Comparison of ENCODE assay signal across 11 mouse cellular contexts in the genomic region with DNA sequence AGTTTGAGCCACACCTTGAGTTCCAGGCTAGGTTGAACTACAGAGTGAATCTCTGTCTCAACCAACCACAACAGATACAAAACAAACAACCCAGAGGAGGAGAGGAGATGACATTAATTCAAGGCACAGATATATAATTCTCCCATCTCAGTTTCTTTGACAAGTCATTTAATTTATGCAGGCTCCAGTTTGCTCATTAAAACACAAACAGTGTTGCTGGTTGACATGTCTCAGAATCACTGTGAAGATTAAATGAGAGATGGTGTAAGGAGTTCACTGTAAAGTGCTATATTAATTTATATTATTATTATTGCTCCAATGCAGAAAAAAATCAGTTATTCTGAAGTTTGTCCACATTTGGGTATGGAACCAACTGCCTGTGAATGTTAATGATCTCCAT.
A peak's percentile ranks its signal among the peaks of the same experiment; 100 is the strongest.
DNase-seq lines count a peak whose midpoint lies in the region; ATAC-seq and TF ChIP-seq lines count a peak whose summit lies in the region.
"Had no signal": no experiment of that assay in that cellular context is flagged by ENCODE, and none has a peak within 500 bp of the region (broad histone marks: within the 10 kb centered on the region; RNA-seq: fewer than 3 reads in every experiment).

No protein-coding gene starts in this region.

- H3K9ac ChIP-seq in forebrain, embryonic 13.5 days: no peak overlapping the region
- no peak overlapping the region for H3K9ac ChIP-seq in forebrain, embryonic 14.5 days (ENCODE audit: low read length)
- H3K9ac ChIP-seq in forebrain, embryonic 16.5 days (replicated peaks; ENCODE audit: low read depth, low read length): no peak overlapping the region
- H3K9ac ChIP-seq: embryonic facial prominence, embryonic 13.5 days; embryonic facial prominence, embryonic 15.5 days had no signal

- H3K27ac ChIP-seq in forebrain, embryonic 13.5 days: no peak overlapping the region
- no peak overlapping the region for H3K27ac ChIP-seq in forebrain, embryonic 10.5 days
- H3K27ac ChIP-seq in forebrain, embryonic 14.5 days (ENCODE audit: low read depth, low read length): no peak overlapping the region
- no peak overlapping the region for H3K27ac ChIP-seq in forebrain, embryonic 16.5 days (ENCODE audit: low read length)
- H3K27ac ChIP-seq: embryonic facial prominence, embryonic 13.5 days; embryonic facial prominence, embryonic 15.5 days had no signal

- no peak overlapping the region for H3K4me3 ChIP-seq in forebrain, embryonic 13.5 days
- H3K4me3 ChIP-seq in forebrain, embryonic 10.5 days: no peak overlapping the region
- H3K4me3 ChIP-seq in forebrain, embryonic 14.5 days (ENCODE audit: low read depth, low read length): no peak overlapping the region
- H3K4me3 ChIP-seq in forebrain, embryonic 16.5 days (replicated peaks; ENCODE audit: low read length): no peak overlapping the region
- H3K4me3 ChIP-seq: embryonic facial prominence, embryonic 13.5 days; embryonic facial prominence, embryonic 15.5 days; erythroblast, embryonic 14.5 days had no signal

- H3K4me1 ChIP-seq in forebrain, embryonic 13.5 days: peaks cover 6% of the 10 kb centered on the region; the same call in 1 of the 2 replicates
- peaks cover 9% of the 10 kb centered on the region for H3K4me1 ChIP-seq in forebrain, embryonic 10.5 days
- no peaks in the 10 kb centered on the region for H3K4me1 ChIP-seq in forebrain, embryonic 14.5 days (ENCODE audit: control insufficient read depth, insufficient read depth, low read length)
- no peaks in the 10 kb centered on the region for H3K4me1 ChIP-seq in forebrain, embryonic 16.5 days (replicated peaks; ENCODE audit: control insufficient read depth, insufficient read depth, low read length)
- H3K4me1 ChIP-seq: embryonic facial prominence, embryonic 13.5 days; embryonic facial prominence, embryonic 15.5 days had no signal

- TF ChIP-seq POLR2A in brain, embryonic 14.5 days (IDR thresholded peaks at IDR 0.05; ENCODE audit: borderline replicate concordance, extremely low read depth, insufficient read depth, insufficient read length, poor library complexity, severe bottlenecking): no peak

- H3K27me3 ChIP-seq in forebrain, embryonic 13.5 days: no peaks in the 10 kb centered on the region
- H3K27me3 ChIP-seq in forebrain, embryonic 10.5 days (ENCODE audit: poor library complexity, severe bottlenecking): no peaks in the 10 kb centered on the region
- no peaks in the 10 kb centered on the region for H3K27me3 ChIP-seq in forebrain, embryonic 14.5 days (replicated peaks; ENCODE audit: control insufficient read depth, insufficient read depth, low read length)
- H3K27me3 ChIP-seq in forebrain, embryonic 16.5 days (replicated peaks; ENCODE audit: control insufficient read depth, insufficient read depth, low read length): no peaks in the 10 kb centered on the region
- H3K27me3 ChIP-seq: embryonic facial prominence, embryonic 13.5 days; embryonic facial prominence, embryonic 15.5 days had no signal

- no peak overlapping the region for H3K4me2 ChIP-seq in forebrain, embryonic 13.5 days
- H3K4me2 ChIP-seq in forebrain, embryonic 14.5 days (ENCODE audit: low read length): no peak overlapping the region
- no peak overlapping the region for H3K4me2 ChIP-seq in forebrain, embryonic 16.5 days (ENCODE audit: low read length)
- H3K4me2 ChIP-seq: embryonic facial prominence, embryonic 13.5 days; embryonic facial prominence, embryonic 15.5 days had no signal

- no peaks in the 10 kb centered on the region for H3K9me3 ChIP-seq in forebrain, embryonic 13.5 days (replicated peaks)
- no peaks in the 10 kb centered on the region for H3K9me3 ChIP-seq in forebrain, embryonic 10.5 days
- no peaks in the 10 kb centered on the region for H3K9me3 ChIP-seq in forebrain, embryonic 14.5 days (replicated peaks; ENCODE audit: control insufficient read depth, low read length)
- H3K9me3 ChIP-seq in forebrain, embryonic 16.5 days (ENCODE audit: control insufficient read depth, low read length): no peaks in the 10 kb centered on the region
- H3K9me3 ChIP-seq: embryonic facial prominence, embryonic 13.5 days; embryonic facial prominence, embryonic 15.5 days had no signal

- ATAC-seq in forebrain, embryonic 13.5 days: peak; percentile 43; the same call in 1 of the 2 replicates
- ATAC-seq in forebrain, embryonic 14.5 days: peak; percentile 44; the same call in 1 of the 2 replicates
- peak; percentile 65 for ATAC-seq in forebrain, embryonic 16.5 days

- no peak for TF ChIP-seq CTCF in brain, embryonic 14.5 days (IDR thresholded peaks at IDR 0.05; ENCODE audit: borderline replicate concordance, extremely low read depth, insufficient read depth, insufficient read length)

- no peaks in the 10 kb centered on the region for H3K36me3 ChIP-seq in forebrain, embryonic 13.5 days (ENCODE audit: poor library complexity, severe bottlenecking)
- H3K36me3 ChIP-seq in forebrain, embryonic 10.5 days (replicated peaks): no peaks in the 10 kb centered on the region
- H3K36me3 ChIP-seq in forebrain, embryonic 14.5 days (ENCODE audit: control insufficient read depth, insufficient read depth, low read length): no peaks in the 10 kb centered on the region
- no peaks in the 10 kb centered on the region for H3K36me3 ChIP-seq in forebrain, embryonic 16.5 days (ENCODE audit: control insufficient read depth, insufficient read depth)
- H3K36me3 ChIP-seq: embryonic facial prominence, embryonic 13.5 days; embryonic facial prominence, embryonic 15.5 days had no signal

- DNase-seq in forebrain, embryonic 10.5 days (ENCODE audit: extremely low spot score, low spot score): no peak
- DNase-seq in brain, embryonic 14.5 days (ENCODE audit: low read depth): peak; percentile 12
- DNase-seq in forebrain, embryonic 14.5 days (ENCODE audit: low spot score): peak; percentile 10
- no peak for DNase-seq in cerebellum, postnatal 14 days
- no peak for DNase-seq in layer of hippocampus, adult 9-10 months (ENCODE audit: low spot score)
- DNase-seq in kidney, postnatal 25 days: no peak

Comparison
In these comparisons a context has a peak if more than half of its experiments do, and no peak if none do; other contexts are left out.
1. DNase-seq: peak in brain, embryonic 14.5 days (single experiment) and forebrain, embryonic 14.5 days (single experiment); none in forebrain, embryonic 10.5 days (single experiment), cerebellum, postnatal 14 days (0 of 2), layer of hippocampus, adult 9-10 months (single experiment) and kidney, postnatal 25 days (0 of 2).
2. Peak in every context shown above with its lines, with median percentiles within 50 percentile points of each other: ATAC-seq.